Mouse (Mus musculus) thymus, adult 2 months (tissue): ENCODE measurements around the gene Tssk4. TPM values are rescaled to one million over a fixed set of nuclear protein-coding genes. Genes with fewer than 3 reads are reported as not detected.

Source experiments
- DNase-seq: peaks from one replicate; pipeline ENCODE4 v3.0.0; 2021
- H3K27ac ChIP-seq: fragments of 200-500 bp; 2 replicates; pipeline ENCODE4 v1.5.1; 2012; ENCODE audit warnings: low read length, control low read depth; ENCODE audit not compliant: control insufficient read depth, insufficient read depth
- H3K27me3 ChIP-seq: fragments of 200-500 bp; 2 replicates; pipeline ENCODE4 v1.6.1; 2012; ENCODE audit warnings: mild to moderate bottlenecking, low read length, moderate library complexity, mixed read lengths; ENCODE audit not compliant: control insufficient read depth, insufficient read depth
- H3K36me3 ChIP-seq: fragments of 200-500 bp; 2 replicates; pipeline ENCODE4 v1.6.1; 2012; ENCODE audit warnings: mild to moderate bottlenecking, low read length, moderate library complexity; ENCODE audit not compliant: control insufficient read depth, insufficient read depth
- H3K4me1 ChIP-seq: fragments of 200-500 bp; replicated peaks from 2 replicates; pipeline ENCODE4 v1.6.1; 2012; ENCODE audit warnings: low read length; ENCODE audit not compliant: control insufficient read depth, insufficient read depth
- H3K4me3 ChIP-seq: fragments of 200-500 bp; 2 replicates; pipeline ENCODE4 v1.5.1; 2012; ENCODE audit warnings: mild to moderate bottlenecking, low read length, control low read depth, moderate library complexity; ENCODE audit not compliant: control insufficient read depth, insufficient read depth
- CTCF ChIP-seq: fragments of 200-500 bp; IDR thresholded peaks from 2 replicates; pipeline ENCODE4 v1.5.1; 2012; ENCODE audit warnings: mild to moderate bottlenecking, control low read depth, low read length, moderate library complexity, borderline replicate concordance; ENCODE audit not compliant: control insufficient read depth, poor library complexity, insufficient read depth; ENCODE audit errors: extremely low read depth
- POLR2A ChIP-seq: fragments of 200-500 bp; IDR thresholded peaks from 2 replicates; pipeline ENCODE4 v1.6.1; 2012; ENCODE audit warnings: mild to moderate bottlenecking, low read length, control low read depth, moderate library complexity; ENCODE audit not compliant: control insufficient read depth, poor library complexity, insufficient read depth; ENCODE audit errors: extremely low read depth
- WGBS: fragments of 180-500 bp; shearing (Covaris S2); methylation state at CpG from one replicate; pipeline ENCODE4 v1.1.7; 2018; 5-methylcytosine and 5-hydroxymethylcytosine counted together
- polyA plus RNA-seq: library from polyadenylated mRNA; depleted of rRNA; stranded (reverse); fragments of >200 nt; gene quantifications from 2 replicates; pipeline ENCODE4 v1.2.3, GENCODE M21; 2012

Tssk4 gene
- polyA plus RNA-seq, 1 experiment: 2.6 TPM

- peaks cover 19% of the 10 kb centered on the region for H3K36me3 ChIP-seq
- WGBS: under 1% methylated on average over 39 of the region's 39 CpGs
- DNase-seq: peak; percentile 73
Measured at GRCm38 (mm10) chr14:55659960-55660573, 10.1 kb downstream of the Tssk4 start, which contains the start of gene Mdp1. Gene Mdp1, minus strand, starts transcription at chr14:55660508.

GRCm38 (mm10) chr14:55660636-55661035 is 10.7 kb downstream of the Tssk4 start:
- no peak for DNase-seq
- peaks cover 19% of the 10 kb centered on the region for H3K36me3 ChIP-seq
- no peaks in the 10 kb centered on the region for H3K27me3 ChIP-seq
- TF ChIP-seq CTCF: no peak
- no peak for TF ChIP-seq POLR2A
- peaks cover 6% of the 10 kb centered on the region; the same call in 1 of the 2 replicates for H3K4me1 ChIP-seq
- peak overlapping the region; percentile 97; the same call in 1 of the 2 replicates for H3K4me3 ChIP-seq
- no peak overlapping the region for H3K27ac ChIP-seq
- 60% methylated on average over 2 of the region's 2 CpGs for WGBS

More at GRCm38 (mm10) chr14:55659960-55660573, 10.1 kb downstream of the Tssk4 start, which contains the start of gene Mdp1:
- peaks cover 6% of the 10 kb centered on the region; the same call in 1 of the 2 replicates for H3K4me1 ChIP-seq
- peak within 1 kb of the TSS; percentile 97 for H3K4me3 ChIP-seq
- no peaks in the 10 kb centered on the region for H3K27me3 ChIP-seq
- peak within 1 kb of the TSS; percentile 53 for H3K27ac ChIP-seq
- TF ChIP-seq CTCF (peak; percentile 68; the same call in 1 of the 2 replicates), POLR2A (peak; percentile 40; the same call in 1 of the 2 replicates)

DNA sequence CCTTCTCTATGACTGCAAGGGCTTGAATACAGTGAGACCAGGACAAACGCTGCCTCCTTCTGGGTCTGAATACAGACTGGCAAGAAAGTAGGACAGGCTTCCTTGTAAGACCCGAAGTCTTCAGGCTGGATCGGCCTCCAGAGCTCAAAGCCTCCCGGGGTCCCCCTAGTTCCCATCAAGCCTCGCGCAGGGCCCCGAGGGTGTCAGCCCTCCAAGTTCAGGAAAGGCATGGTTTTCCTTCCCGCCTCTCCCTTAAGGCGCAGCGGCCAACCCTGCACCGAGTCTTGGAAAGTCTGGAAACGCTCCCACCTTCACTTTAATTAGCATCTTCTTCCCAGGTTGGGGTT is 21.5 kb downstream of the Tssk4 start:
- TF ChIP-seq POLR2A: no peak
- no peak for TF ChIP-seq CTCF
- no peak for DNase-seq
- Histone ChIP-seq H3K4me3 (peak overlapping the region; percentile 76), H3K4me1 (peaks cover 3% of the 10 kb centered on the region; the same call in 1 of the 2 replicates), H3K27me3 (no peaks in the 10 kb centered on the region), H3K27ac (no peak overlapping the region), H3K36me3 (peaks cover 6% of the 10 kb centered on the region; the same call in 1 of the 2 replicates)
- under 1% methylated on average over 12 of the region's 12 CpGs for WGBS

DNA sequence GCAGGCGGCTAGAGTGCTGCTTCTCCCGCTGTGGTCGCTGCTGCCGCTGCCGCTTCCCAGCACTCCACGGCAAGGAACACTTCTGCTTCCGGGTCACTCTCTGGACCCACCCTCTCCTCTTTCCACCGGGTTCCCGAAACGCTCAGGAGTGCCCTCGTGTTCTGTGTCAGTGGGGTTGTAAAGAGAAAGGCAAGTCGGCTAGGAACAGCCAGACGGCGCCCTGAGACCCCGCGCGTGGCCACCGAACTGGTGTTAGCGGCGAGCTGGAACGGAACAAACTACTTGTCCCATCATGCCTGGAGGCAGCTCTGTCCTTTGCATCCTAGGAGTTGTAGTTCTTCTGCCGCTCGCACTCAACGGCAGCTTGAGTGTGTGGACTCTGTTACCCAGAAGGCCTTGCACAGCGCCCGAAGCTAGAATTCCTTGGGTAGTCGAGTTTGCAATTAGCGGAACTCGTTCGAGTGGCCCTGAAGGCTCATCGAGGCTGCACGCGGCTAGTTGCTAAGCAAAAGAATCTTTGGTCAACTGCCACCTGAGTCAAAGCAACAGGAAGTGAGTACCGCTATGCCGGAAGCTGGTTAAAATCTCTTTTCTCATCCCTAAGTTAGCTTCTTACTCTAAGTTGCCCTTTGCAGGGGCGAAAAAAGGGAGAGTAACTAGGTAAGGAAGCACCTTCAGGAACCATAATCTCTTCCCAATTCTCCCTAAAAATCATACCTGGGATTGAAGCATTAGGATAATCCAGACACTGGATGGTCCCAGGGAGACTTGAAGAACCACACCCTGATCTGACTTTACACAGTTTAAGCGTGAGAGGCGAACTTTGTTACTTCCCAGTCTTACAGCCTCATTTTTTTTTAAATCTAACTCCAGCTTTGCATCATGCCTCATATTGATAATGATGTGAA is 22.1 kb downstream of the Tssk4 start, which contains the start of the genes Gmpr2 and Nedd8:
Gmpr2 (plus strand) TSS at position 109 of the 908 bp plus-strand sequence.
Nedd8 (minus strand) TSS at position 292 of the 908 bp plus-strand sequence.
- DNase-seq: peak; percentile 86
- H3K4me1 ChIP-seq: peaks cover 3% of the 10 kb centered on the region; the same call in 1 of the 2 replicates
- under 1% methylated on average over 38 of the region's 38 CpGs for WGBS
- H3K36me3 ChIP-seq: peaks cover 10% of the 10 kb centered on the region
- H3K4me3 ChIP-seq: peak within 1 kb of the TSS; percentile 76
- peak within 1 kb of the TSS; percentile 52 for H3K27ac ChIP-seq
- no peaks in the 10 kb centered on the region for H3K27me3 ChIP-seq
- TF ChIP-seq CTCF (peak; percentile 31; the same call in 1 of the 2 replicates), POLR2A (peak; percentile 57; the same call in 1 of the 2 replicates)

DNA sequence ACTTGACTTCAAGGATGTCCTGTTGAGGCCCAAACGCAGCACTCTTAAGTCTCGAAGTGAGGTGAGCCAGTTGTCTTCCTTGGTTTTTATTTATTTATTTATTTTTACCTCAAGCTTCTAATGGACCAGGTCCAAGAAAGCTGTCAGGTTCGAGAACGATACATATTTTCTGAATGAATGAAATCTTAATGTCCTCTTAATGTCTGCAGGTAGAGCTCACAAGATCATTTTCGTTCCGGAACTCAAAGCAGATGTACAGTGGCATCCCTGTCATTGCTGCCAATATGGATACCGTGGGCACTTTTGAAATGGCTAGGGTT is 22.7 kb downstream of the Tssk4 start:
- Histone ChIP-seq H3K27ac (no peak overlapping the region; the same call in 1 of the 2 replicates), H3K4me3 (no peak overlapping the region), H3K27me3 (no peaks in the 10 kb centered on the region), H3K36me3 (peaks cover 15% of the 10 kb centered on the region), H3K4me1 (peaks cover 3% of the 10 kb centered on the region; the same call in 1 of the 2 replicates)
- TF ChIP-seq CTCF (no peak), POLR2A (no peak)
- WGBS: 62% methylated on average over 7 of the region's 7 CpGs
- no peak for DNase-seq

- Histone ChIP-seq H3K4me3 (no peak overlapping the region), H3K27ac (no peak overlapping the region), H3K27me3 (no peaks in the 10 kb centered on the region), H3K36me3 (peaks cover 39% of the 10 kb centered on the region), H3K4me1 (peaks cover 8% of the 10 kb centered on the region)
- TF ChIP-seq CTCF (no peak), POLR2A (no peak)
- 85% methylated on average over 4 of the region's 4 CpGs for WGBS
- no peak for DNase-seq
Measured at GRCm38 (mm10) chr14:55677615-55678014, 27.6 kb downstream of the Tssk4 start.
